Mouse (Mus musculus) right cerebral cortex, postnatal 25 days (tissue): ENCODE data around the gene Tle2.
A peak's percentile ranks its signal among the peaks of the same experiment; 100 is the strongest.

ENCODE experiments used
- DNase-seq: peaks from one replicate; pipeline ENCODE4 v3.0.0; 2022

The Tle2 gene

GRCm38 (mm10) chr10:81553807-81554755 lies 20.3 kb upstream of the Tle2 start:
- no peak for DNase-seq

- DNase-seq = no peak
Measured at GRCm38 (mm10) chr10:81556282-81556681, 18.1 kb upstream of the Tle2 start.

GRCm38 (mm10) chr10:81557491-81557890 lies 16.9 kb upstream of the Tle2 start:
- DNase-seq = no peak

DNA sequence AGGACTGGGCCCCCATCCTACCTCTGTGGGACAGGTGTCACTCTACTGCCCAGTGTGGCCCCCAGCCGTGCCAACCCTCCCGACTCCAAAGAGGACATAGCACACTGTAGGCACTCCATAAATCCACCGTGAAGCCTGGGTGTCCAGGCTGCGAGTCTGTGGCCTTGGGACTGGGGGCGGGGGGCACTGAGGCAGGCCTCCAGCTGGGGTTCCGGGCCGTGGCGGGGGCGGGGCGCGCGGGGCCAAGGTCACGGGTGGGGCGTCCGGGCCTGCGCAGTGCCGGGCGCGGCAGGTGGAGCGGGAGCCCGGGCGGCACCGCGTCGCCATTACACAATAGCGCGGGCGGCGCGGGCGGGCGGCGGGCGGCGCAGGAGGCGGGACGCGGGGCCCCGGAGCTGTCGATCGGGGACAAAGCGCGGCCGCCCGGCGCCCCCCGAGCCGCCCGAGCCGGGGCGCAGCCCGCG lies 15.2 kb upstream of the Tle2 start, which contains the start of gene Aes:
Gene Aes, plus strand, starts transcription at position 326 of the 464 bp plus-strand sequence.
- DNase-seq = peak; percentile 77

DNA sequence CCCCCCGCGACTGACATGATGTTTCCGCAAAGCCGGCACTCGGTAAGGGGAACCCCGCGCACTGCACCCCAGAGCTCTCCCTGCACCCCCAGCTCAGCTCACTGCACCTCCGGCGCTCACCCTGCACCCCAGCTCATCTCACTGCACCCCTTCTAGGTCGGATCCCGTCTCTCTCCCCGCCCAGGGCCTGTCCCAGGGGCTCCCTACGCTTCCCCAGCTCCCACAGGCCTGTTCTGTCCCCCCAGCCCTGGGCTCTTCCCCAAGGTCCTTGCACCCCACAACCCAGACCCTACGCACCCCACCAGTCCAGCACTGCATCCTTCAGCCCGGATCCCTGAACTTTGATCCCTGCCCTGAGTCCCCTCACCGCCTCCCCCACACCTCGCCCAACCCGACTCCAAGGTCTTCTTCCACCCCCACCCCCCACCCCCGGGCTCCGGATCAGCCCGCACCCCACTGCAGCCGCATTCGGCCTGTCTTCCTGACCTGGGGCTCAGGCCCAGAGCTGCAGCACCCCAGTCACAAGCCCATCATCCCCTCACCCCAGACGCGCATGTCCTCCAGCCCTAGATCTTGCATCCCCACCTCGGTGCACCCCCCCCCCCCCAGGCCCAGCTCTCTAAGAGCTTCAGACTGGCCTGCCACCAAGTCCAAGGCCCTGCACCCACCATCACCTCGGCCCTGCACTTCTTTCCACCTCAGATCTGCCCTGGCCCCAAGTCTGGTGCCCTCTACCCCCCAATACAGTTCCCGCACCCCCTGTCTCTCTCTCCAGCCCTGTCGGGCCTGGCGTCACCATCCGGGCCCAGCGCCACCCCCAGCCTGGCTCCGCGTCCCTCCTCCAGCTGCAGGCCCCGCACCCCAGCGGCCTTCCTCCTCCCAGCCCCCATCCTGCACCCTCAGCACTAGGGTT lies 14.5 kb upstream of the Tle2 start:
- peak; percentile 77 for DNase-seq

- no peak for DNase-seq
Measured at GRCm38 (mm10) chr10:81560719-81561459, 13.5 kb upstream of the Tle2 start.

DNA sequence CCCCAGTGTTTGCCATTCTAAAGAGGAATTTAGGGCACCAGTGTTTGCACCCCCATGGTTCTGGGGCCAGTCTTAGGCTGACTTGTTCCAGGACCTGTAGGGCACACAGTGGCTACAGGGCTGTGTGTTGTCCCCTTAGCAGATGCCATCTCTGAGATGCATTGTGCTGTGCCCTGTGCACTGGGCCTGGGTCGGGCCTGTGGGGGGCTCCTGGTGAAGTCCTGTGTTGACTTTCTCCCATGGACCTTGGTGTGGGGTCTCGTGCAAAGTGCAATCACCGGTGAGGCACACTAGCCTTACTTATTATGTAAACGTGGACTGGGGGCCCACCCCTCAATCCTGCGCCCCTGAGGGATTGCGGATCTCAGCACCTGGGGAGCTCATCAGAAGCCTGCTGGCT lies 11.9 kb upstream of the Tle2 start:
- DNase-seq = no peak

- no peak for DNase-seq
Measured at GRCm38 (mm10) chr10:81563481-81563880, 10.9 kb upstream of the Tle2 start.

DNA sequence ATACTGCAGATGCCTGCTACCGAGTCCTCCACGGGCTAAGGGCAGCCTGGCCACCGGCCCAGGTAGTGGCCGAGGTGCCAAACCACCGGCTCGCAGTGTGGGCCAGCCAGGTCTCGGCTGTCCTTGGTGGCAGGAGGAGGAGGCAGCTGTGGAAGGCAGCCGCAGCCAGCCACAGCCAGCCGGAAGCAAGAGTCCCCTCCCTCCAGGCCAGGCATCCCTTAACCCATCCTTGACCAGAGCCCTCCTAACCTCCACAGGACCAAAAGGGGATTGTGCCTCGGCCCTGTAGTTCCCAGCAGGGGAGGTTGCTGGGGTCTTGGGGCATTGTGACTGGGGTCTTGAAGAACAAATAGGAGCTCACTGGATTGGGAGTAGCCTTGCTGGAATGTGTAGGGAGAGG lies 10.1 kb upstream of the Tle2 start:
- DNase-seq = no peak

- no peak for DNase-seq
Measured at GRCm38 (mm10) chr10:81564734-81565133, 9.6 kb upstream of the Tle2 start.

GRCm38 (mm10) chr10:81565257-81566228 lies 8.8 kb upstream of the Tle2 start:
- no peak for DNase-seq

DNA sequence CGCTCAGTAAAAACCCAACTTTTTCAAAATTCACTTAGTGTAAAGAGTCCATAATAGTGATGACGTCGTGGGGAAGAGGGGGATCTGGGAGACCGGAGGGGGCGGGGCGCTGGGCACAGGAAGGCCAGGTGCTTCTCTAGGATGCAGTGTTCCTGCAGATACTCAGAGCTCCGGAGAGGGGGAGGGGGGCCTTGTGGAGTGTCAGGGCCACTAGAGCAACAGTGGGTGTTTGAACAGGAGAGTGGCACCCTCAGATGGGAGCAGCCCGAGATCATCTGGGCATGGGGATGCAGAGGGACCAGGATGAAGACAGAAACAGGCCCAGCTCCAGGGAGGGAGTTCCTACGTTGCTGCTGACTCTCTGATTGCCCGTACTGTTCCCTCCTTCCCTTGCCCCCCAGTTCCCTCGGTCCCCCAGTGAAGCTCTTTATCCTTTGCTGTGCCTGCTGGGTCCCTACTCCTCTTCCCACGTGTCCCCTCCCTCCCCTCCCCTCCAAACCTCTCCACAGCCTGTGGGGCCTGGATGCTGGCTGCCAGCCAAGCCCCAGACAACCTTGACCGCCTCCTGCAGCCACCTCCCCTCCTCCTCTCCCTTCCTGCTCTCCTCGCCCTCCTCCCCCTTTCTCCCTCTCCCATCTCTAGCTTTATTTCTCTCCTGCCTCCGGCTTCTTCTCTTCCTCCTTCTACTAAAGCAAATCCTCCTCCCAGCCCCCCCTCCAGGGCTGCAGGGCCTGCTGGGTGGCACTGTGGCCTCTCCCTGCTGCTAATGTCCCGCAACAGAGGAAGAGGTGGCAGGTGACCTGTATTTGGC lies 5.8 kb upstream of the Tle2 start:
- no peak for DNase-seq

GRCm38 (mm10) chr10:81569507-81570237 lies 4.7 kb upstream of the Tle2 start:
- DNase-seq = no peak

DNA sequence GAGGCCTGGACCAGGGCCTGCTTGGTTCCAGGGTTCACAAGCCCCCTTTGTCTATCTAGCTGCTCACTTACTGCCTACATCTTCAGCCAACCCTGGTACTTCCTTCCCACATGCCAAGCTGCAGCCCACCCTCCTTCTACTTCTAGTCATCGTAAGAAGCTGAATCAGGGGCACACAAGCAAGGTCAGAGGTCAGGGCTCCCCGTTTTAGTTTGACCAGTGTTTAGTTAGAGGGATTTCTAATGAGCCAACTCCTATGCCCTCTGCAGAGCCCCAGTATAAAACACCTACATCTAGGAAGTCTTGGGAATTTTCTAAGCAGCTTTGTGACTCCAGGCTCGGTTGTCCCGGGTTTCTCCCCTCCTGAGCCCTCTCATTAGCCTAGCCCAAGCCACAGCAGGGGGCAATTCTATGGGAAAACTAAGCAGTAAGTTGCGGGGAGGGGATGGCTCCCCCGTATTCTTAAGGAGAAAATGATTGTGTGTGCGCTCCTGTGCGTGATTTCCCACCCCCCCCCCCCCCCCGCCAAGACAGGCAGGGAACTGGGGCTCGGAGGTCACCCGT lies 4.0 kb upstream of the Tle2 start:
- no peak for DNase-seq

GRCm38 (mm10) chr10:81570831-81571500 lies 3.4 kb upstream of the Tle2 start:
- DNase-seq = peak; percentile 93

DNA sequence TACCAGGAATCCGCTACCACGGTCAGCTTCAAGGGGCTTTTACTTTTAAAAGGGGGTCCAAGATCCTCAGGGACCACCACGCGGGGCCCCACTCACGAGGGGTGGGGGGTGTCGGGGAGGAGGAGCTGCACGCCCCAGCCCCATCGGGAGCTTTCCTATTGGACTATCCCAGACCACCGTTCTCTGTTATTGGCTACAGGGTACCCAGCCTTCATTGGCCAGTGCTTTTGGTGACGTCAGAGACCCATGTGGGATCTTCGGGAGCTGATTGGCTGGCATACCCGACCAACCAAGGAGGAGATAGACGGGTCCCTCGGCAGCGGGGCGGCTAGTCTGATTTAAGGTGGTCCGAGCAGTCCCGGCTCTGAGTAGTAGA lies 2.9 kb upstream of the Tle2 start:
- DNase-seq = peak; percentile 98

GRCm38 (mm10) chr10:81572133-81572671 lies 2.2 kb upstream of the Tle2 start:
- no peak for DNase-seq

GRCm38 (mm10) chr10:81572975-81573374 lies 1.4 kb upstream of the Tle2 start:
- DNase-seq = no peak

DNA sequence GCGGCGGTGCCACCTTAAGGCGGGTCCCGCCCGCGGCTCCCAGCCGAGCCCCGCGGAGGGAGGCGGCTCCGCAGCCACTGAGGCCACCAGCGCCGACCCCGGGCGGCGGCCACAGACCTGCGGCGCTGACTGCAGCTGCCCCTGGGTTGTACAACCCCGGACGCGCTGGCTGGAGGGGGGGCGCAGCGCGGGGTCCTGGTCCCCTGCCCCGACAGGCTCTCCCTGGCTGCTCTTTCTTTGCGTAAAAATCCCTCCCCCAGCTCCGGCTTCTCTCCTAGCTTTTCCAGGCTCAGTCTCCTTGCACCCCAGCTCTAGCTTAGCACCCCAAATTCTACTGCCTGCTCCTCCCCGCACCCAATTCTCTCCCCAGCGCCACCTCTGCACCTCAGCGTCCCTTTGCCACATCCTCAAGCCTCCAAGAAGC lies 859 bp downstream of the Tle2 start:
- peak; percentile 69 for DNase-seq
